Mouse (Mus musculus) fat pad, adult 2 months (tissue): Measurements from ENCODE around the gene Ak1.
A peak's percentile ranks its signal among the peaks of the same experiment; 100 is the strongest.

ENCODE experiments used
- DNase-seq: peaks from one replicate; pipeline ENCODE4 v3.0.0-alpha.2; 2011; ENCODE audit warnings: low read depth, low spot score; ENCODE audit errors: extremely low read depth

The Ak1 gene

DNA sequence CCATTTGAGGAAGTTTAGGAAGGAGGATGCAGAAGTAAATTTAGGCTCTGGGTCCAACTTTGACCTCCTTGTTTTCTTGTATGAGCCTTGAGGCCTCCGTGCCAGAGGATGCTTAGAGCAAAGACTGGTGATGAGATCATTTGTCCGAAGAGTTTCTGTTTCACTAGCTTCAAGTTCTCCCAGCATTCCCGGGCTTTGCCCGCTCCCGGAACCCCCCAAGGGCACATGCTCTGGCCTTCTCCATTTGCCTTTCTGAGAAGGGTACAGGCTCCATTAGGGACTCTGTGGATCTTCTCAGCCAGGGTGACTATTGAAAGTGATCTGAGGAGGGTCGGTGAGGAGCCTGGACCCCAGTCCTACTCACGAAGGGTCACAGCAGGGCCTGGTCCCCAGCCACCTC, 25.8 kb downstream of the Ak1 start:
- DNase-seq, result no peak

DNA sequence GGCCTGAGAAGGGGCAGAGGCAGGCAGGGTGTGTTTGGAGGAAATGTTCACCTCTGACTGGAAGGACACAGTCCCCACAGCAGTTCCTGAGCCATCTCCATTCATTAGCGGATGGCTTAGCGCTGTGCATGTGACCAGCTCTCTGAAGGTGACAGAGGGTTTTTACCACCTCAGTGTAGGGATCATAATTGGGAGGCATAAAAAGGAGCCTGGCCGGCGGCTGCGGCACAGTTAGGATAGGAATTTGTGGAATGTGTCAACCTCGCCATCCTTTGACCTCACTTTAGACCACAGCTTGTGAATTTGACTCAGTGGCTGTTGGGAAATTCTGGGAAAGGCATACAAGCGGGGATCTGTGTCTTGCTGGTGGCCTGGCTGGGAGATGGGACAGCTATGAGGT, 32.2 kb downstream of the Ak1 start:
- DNase-seq, result no peak

DNA sequence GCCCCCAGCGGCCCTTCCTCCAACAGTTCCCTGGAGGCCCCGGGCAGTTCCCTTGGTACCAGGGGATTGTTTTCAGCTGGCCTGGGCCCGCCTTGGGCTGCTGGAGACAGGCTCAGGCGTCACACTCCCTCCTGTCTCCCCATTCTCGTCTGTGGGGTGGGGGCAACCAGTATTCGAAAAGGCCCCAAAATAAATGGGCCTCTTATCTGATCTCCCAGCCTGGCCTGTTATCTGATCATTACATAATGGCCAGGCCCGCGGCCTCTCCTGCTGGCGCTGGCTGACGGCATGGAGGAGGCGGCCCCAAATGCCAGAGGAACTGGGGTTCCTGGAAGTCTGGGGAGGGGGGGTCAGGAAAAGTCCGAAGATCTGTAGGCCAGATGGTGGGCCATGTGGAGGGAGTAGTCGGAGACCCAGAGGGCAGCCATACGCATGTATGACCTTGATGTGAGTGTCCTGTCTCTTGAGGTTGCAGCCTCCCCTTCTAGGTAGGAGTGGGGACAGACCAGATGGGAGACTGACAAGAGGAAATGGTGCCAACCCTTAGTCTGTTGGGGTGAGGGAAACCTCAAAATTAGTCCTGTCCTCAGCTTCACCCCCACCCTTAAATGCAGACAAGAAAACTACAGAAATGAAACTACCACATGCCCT, 33.3 kb downstream of the Ak1 start:
- DNase-seq, result no peak

DNA sequence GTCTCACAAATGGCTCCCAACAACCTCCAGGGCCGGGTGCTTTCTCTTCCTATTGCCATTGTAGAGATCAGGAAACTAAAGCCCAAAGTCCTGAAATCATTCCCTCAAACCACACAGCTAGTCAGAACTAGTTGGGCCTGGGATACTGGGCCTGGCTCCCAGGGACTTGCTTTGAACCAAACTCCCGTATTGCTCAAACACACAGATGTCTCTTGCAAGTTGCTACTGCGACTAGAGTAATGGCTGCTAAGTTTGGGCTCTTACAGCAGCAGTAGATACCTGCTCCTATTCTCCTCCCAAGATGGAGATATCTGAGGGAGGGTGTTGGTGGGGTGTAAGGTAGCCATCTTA, 33.8 kb downstream of the Ak1 start:
- DNase-seq, result peak; percentile 58

DNA sequence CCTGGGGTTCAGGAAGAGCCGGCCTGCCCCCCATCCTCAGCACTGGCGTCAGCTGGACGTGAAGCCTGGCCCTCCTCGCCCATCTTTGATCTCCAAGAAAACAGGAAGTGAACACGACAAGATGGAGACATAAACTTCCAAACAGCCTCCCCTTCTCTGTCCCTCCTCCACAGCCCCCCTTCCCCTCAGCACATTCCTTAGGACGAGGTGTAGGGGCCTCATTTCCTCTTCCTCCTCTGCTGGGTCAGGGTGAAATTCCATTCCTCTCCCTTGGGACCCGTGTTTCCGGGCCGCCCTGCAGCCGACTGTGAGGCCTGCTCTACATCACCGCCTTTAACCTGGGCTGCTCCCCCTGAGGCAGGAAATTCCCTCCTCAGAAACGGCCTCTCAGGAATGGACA, 34.3 kb downstream of the Ak1 start:
- no peak for DNase-seq

DNA sequence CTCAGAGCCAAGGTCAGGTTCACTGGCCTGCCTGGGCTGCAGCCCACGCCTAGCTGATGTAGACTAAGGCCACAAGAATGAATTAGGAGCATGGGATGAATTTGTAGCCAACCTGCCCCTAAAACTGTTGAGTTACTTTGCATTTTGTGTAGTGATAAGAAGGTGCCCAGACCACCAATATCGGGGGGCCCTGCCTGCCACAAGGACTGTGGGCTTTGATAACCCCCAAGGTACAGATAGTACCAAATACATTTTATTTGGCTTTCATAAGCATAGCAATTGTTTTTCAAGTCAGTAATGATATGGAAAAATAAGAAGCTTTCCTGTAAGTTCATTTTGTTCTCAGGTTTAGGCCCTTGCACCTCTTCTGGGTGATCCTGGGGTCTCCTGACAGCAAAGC, 37.3 kb downstream of the Ak1 start:
- no peak for DNase-seq

DNA sequence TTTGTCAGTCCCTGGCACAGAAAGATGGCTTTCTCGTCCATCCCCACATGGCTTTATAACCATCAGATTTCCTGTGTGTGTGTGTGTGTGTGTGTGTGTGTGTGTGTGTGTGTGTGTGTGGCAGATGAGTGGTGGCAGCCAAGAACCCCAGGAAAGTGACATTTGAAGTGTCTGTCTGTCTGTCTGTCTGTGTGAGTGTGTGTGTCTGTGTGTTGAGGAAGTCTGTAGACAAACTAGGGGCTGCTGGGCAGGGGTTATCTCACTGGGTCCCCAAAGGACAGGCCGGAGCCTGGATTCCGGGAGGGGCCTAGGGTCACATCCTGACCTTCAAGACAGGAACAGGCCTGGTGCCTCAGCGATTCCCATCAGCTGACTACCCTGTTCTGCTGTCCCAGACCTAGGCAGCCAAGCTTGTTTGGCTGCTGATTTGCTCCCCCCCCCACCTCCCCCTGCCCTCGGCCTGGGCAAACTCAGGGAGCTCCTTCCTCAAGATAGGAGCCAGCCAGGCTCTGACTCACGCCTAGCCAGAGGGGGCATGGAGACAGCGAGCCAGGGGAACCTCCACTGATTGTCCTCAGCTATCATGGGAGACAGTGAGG, 40.0 kb downstream of the Ak1 start:
- DNase-seq, result no peak

DNA sequence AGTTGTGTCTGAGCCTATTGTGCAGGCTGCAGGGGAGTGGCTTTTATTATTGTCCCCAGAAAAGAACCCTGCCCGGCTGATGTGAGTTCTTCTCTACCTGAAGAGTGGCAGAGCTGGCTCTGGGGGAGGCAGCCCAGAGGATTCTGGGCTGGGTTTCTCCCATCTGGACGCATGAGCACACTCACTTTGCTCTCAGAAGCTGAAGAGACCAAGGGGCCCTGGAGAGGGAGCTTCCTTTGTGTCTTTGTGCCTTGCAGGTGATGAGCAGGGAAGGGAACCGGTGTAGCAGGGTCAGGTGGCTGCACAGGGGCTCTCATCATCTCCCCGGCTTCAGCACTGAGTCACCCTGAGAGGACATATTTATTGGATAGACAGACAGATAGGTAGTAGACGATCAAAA, 40.7 kb downstream of the Ak1 start:
- DNase-seq, result no peak

DNA sequence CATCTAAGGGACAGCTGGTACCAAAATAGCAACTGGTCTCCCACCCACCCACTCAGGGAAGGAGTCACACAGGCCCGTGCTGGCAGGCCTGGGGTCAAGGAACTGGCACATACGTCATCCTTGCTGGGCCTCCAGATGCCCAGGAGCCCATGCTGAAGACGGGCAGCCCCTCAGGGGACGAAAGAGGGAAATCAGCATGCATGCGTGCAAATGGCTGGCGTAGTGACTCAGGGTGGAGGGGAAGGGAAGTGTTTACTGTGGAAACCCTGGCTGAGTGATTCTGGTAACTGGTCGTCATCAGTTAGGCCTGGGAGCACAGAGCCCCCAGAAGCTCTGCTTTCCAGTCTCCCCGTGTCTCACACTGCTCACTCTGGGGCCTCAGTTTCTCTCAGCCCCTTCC, 43.8 kb downstream of the Ak1 start:
- DNase-seq, result no peak

DNA sequence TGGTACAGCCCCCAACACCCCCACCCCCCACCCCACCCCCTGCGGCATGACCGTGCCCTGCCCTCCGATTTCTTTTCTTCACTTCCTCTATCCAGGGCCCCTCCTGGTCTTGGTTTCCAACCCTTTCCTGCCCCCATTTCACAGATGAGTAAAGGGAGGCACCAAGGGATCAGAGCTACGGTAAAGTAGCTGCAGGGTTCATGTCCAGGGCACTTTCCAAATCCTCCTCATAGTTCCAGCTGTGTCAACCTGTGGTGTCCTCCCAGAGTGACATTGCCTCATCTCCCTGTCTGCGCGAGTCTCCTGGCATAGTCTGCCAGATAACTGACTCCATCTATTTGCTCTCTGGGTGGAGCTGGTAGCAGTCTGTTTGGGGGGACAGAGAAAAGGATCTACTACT, 44.3 kb downstream of the Ak1 start:
- no peak for DNase-seq

DNA sequence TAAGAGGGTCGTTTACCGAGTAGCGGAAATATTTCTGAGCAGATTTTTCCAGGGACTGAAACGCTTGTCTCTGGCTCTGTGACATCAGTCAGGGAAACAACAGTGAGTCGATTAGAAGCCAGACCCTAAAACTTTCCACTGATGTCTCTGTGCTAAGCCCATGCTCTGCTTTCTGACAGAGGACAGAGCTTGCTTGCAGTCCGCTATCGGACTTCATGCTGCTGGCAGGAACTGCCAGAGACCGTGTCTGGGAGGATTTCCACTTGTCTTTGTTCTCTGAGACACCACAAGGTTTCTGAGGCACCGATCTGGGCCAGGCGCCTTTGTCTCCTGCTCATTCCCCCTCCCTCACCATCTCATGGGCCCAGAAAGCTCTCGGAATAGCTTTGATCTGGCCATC, 46.2 kb downstream of the Ak1 start:
- no peak for DNase-seq

DNA sequence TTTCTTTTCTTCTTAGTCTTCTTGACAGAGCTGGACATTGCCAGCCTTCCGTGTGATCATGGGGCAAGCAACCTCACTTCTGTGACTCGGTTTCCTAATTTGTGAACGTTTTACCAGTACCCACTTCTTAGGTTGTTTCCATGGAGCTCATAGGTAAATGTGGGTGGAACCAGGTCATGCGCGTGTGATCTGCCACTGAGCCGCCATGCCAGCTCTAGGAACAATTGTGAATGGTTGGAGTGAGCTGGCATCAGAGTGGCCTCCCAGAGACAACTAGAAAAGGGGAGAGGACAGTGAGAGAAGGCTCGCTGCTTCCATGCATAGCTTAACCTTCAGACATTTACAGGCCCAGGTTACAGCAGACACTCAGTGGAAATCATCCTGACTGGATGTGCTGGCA, 46.6 kb downstream of the Ak1 start:
- no peak for DNase-seq

DNA sequence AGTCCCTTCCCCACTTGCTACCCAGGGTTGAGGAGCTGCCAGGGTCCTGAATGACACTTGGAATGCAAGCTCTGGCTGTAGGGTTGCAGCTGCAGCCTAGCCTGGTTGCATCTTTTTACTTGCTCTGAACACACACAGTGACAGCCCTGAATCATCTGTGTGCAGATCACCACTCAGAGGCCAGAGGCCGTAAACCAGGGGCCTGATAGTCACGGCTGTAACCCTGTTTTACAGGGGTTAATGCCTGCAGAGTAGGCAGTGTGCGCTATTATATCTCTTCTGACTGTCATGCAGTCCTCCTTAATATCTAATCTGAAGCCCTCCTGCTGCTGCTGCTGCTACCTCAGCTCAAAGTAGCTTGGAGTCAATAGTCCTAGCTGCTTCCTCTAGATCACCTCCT, 48.3 kb downstream of the Ak1 start:
- DNase-seq, result no peak

DNA sequence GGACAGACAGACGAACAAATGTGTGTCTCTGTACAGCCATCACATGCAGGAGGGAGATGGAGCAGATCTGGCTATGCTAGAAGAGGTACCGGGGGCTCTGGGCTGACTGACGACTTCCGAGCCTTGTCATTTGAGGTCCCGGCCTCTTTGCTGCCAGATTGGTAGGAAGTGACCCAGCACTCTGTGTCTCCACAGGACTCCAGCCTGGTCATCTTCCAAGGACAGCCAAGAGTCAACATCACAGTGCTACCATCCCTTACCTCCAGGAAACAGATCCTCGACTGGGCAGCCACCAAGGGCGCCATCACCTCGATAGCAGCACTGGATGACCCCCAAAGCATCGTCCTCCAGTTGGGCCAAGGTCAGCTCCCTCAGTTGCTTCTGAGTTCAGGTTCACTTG, 49.6 kb downstream of the Ak1 start:
- no peak for DNase-seq

DNA sequence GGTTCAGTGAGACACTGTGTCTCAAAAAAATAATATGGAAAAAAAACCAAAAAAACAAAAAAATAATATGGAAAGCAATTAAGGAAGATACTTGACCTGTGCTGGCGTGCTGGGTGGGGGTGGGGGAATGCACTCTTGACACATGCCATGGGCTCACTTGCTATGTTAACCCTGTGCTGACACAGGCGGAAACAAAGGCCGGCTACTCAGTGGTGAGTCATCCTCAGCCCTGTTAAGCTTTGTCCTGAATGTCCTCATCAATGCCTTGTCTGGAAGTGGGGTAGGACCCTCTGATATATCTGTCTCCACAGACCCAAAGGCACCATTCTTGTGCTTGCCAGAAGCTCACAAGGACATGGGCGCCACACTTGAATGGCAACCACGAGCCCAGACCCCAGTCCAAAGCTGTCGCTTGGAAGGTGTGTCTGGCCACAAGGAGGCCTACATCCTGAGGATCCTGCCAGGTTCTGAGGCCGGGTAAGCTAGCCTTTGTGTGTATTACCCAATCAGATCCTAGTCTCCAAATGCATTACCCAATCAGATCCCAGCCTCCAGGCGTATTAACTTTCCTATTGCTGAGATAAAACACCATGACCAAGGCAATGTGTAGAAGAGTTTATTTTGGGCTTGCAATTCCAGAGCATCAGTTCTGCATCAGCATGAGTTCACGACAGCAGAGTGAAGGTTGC, 50.5 kb downstream of the Ak1 start:
- no peak for DNase-seq

DNA sequence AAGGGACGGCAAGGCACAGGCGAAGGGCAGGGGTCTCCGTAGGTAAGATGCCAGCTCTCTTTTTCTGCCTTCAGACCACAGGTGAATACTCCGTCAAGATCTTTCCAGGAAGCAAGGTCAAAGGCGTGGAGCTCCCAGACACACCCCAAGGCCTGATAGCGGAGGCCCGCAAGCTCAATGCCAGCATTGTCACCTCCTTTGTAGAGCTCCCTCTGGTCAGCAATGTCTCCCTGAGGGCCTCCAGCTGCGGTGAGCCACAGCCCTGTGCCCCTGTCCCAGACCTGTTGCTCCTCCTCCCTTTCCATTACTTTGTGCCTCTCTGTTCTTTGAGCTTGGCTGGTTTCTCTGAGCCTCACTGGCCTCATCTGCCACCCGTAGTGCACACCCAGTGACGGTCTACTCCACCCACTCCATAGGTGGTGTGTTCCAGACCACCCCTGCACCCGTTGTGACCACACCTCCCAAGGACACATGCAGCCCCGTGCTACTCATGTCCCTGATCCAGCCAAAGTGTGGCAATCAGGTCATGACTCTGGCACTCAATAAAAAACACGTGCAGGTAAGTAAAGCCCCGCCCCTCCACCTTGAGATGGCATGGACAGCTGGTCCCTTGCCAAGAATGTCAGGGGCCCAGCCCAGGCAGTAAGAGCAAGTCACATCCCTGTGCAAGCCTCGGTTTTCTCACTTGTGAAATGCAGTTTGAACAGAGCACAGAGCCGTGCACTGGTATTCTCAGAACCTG, 51.8 kb downstream of the Ak1 start:
- no peak for DNase-seq

DNA sequence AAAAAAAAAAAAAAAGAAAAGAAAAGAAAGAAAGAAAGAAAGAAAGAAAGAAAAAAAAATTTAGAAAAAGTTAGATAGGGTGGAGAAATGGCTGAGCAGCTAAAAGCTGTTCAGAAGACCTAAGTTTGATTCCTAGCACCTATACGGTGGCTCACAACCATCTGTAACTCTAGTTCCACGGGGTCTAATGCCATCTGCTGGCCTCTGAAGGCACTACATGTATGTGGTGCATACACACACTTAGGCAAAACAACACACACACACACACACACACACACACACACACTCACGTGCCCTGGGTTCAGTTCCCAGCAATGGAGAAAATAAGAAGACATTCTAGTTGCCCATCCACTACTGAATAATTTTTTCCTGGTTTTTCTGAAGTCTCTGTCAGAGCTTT, 55.3 kb downstream of the Ak1 start:
- DNase-seq, result no peak

DNA sequence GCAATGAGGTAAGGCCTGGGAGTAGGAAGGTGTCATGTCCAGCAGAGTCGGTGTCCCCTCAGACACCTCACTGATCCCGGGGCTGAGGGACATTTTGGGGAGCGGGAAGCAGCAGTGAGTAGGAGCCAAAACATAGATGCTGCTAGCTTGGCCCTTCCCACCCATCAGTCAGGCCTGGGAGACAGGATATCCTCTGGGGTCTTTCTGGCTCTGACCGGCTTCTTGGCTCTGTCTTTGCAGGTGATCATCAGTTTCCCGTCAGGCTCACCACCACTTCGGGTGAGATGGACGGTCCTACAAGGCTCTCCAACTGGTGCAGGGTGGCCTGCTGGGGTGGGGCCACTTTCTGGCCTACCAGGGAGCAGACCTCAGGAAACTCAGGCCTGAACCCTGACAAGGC, 56.1 kb downstream of the Ak1 start:
- DNase-seq, result no peak

DNA sequence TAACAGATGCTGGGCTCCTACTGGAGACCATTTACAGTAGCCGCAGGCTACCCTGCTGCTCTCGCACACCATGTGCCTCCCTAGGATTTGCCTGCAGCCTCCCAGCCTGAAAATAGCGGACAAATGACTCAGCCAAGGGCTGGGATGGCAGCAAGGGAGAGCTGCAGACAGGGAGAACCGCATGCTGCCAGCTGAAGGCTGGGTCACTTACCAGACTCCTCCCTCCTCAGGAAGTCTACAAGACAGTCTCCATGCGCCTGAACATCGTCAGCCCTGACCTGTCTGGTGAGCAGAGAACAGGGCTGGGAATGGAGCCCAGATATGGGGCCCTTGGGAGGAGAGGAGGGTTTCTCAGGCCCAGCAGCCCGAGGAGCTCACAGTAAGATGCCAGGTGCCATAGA, 58.5 kb downstream of the Ak1 start:
- DNase-seq, result no peak

DNA sequence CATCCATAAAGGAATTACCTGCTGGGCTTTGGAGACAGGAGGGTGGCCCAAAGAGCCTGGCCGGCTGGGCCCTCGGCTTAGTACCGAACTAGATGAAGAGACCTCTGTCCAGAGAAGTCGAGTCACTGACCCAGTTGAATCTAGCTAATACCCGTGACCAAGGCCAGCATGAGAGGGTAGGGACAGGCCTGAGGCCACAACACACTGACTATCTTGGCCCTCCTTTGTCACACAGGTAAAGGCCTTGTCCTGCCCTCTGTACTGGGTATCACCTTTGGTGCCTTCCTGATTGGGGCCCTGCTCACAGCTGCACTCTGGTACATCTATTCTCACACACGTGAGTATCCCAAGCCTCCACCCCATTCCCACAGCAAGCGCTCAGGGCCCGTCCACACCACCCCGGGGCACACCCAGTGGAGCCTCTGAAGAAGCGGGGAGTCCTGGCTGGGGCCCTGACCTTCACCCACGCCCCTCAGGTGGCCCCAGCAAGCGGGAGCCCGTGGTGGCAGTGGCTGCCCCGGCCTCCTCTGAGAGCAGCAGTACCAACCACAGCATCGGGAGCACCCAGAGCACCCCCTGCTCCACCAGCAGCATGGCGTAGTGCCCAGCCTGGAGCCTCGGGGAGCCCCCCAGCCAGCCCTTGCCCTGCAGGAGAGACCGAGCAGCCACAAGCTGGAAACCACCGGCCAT, 59.5 kb downstream of the Ak1 start:
- no peak for DNase-seq

DNA sequence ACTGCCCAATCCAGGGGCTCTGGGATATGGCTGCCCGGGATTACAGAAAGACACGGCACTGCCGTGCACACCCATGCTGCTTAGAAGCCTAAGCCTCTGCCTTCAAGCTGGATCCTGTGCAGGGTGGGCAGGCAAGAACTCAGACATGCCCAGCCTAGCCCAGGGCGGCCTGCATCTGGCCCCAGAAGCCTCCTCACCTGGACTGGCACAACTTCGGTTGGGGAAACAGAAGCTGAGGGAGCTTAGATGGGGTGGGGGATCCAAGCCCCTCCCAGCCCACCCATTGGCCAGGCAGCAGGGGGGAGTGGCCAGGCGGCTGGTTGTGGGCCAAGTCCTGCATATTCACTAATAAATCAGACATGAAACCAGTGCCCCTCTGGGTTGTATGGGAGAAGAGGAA, 60.2 kb downstream of the Ak1 start:
- DNase-seq, result no peak
